Mouse (Mus musculus) gastrocnemius, postnatal 36 days (tissue): Measurements from ENCODE around the gene Krt14. TPM values are rescaled to one million over a fixed set of nuclear protein-coding genes. Genes with fewer than 3 reads are reported as not detected.
"Not testable (repeated sequence)": the region's sequence is repeated elsewhere in the genome, so short reads cannot be mapped to it uniquely, and the experiment has no call there.

Experiments
- DNase-seq, 2 experiments: peaks; one replicate each; pipeline ENCODE4 v3.0.0; 2022
- intact Hi-C: fragments of 180-260 bp; cut with DNase I; formaldehyde crosslinking; loops from one replicate; pipeline ENCODE4 v1.15.1; 2025
- long read RNA-seq, 2 experiments: library from polyadenylated mRNA; stranded (forward); transcript quantifications; one replicate each; pipeline ENCODE4 v2.0.0; 2021
- total RNA-seq, 2 experiments: library from RNA; stranded (reverse); gene quantifications; 2 replicates each; pipeline ENCODE4 v1.2.3; 2021

Gene Krt14
- total RNA-seq, result not detected
- long read RNA-seq, experiment 1, result 0 reads
- long read RNA-seq, experiment 2, result 0 reads

GRCm38 (mm10) chr11:100207498-100207897 lies at the start of gene Krt14:
TSS of gene Krt14 (minus strand) at chr11:100207548.
- DNase-seq, result no peak
- intact Hi-C loops, result no loop called here

GRCm38 (mm10) chr11:100255514-100255913 lies 48.2 kb upstream of the Krt14 start:
- intact Hi-C loops, result no loop called here
- DNase-seq, result no peak

- intact Hi-C loops, result no loop called here
Measured at GRCm38 (mm10) chr11:100254360-100255090, 47.2 kb upstream of the Krt14 start.

GRCm38 (mm10) chr11:100248852-100249465 lies 41.6 kb upstream of the Krt14 start, which contains the start of gene Krt16:
TSS of gene Krt16 (minus strand) at chr11:100248902.
- DNase-seq, result no peak
- intact Hi-C loops, result loop anchor here (1.0 kb wide), 1 partner anchor 16 kb away; no protein-coding TSS in a partner anchor

More at GRCm38 (mm10) chr11:100254360-100255090, 47.2 kb upstream of the Krt14 start:
- DNase-seq, result no peak

- DNase-seq, intact Hi-C loops: not testable (repeated sequence)
Measured at GRCm38 (mm10) chr11:100246471-100246870, 39.1 kb upstream of the Krt14 start.

- intact Hi-C loops, DNase-seq: not testable (repeated sequence)
Measured at GRCm38 (mm10) chr11:100240272-100240671, 32.9 kb upstream of the Krt14 start.

- intact Hi-C loops, result no loop called here
- no peak for DNase-seq
Measured at GRCm38 (mm10) chr11:100221741-100222140, 14.4 kb upstream of the Krt14 start.

GRCm38 (mm10) chr11:100219304-100219703 lies 12.0 kb upstream of the Krt14 start:
- intact Hi-C loops, result no loop called here
- DNase-seq, result no peak

GRCm38 (mm10) chr11:100208542-100208941 lies 1.2 kb upstream of the Krt14 start:
- DNase-seq, result no peak

GRCm38 (mm10) chr11:100203448-100203847 lies 3.9 kb downstream of the Krt14 start:
- no peak for DNase-seq

More at GRCm38 (mm10) chr11:100208542-100208941, 1.2 kb upstream of the Krt14 start:
- intact Hi-C loops, result no loop called here

GRCm38 (mm10) chr11:100202906-100203305 lies 4.4 kb downstream of the Krt14 start:
- no peak for DNase-seq
- intact Hi-C loops, result no loop called here

More at GRCm38 (mm10) chr11:100203448-100203847, 3.9 kb downstream of the Krt14 start:
- intact Hi-C loops, result no loop called here

- intact Hi-C loops, result no loop called here
- no peak for DNase-seq
Measured at GRCm38 (mm10) chr11:100200104-100200820, 7.1 kb downstream of the Krt14 start.

- intact Hi-C loops, result no loop called here
- no peak for DNase-seq
Measured at GRCm38 (mm10) chr11:100198666-100199065, 8.7 kb downstream of the Krt14 start.

- DNase-seq, result no peak
- intact Hi-C loops, result no loop called here
Measured at GRCm38 (mm10) chr11:100192992-100193391, 14.4 kb downstream of the Krt14 start, which contains the start of gene Krt9. TSS of gene Krt9 (minus strand) at chr11:100193246.

GRCm38 (mm10) chr11:100191820-100192219 lies 15.5 kb downstream of the Krt14 start:
- intact Hi-C loops, result no loop called here

GRCm38 (mm10) chr11:100186736-100187135 lies 20.6 kb downstream of the Krt14 start:
- DNase-seq, result no peak
- intact Hi-C loops, result no loop called here

More at GRCm38 (mm10) chr11:100191820-100192219, 15.5 kb downstream of the Krt14 start:
- DNase-seq, result no peak

GRCm38 (mm10) chr11:100181725-100182124 lies 25.6 kb downstream of the Krt14 start:
- intact Hi-C loops, result loop anchor here (5.0 kb wide), 1 partner anchor 101 kb away; no protein-coding TSS in a partner anchor

GRCm38 (mm10) chr11:100179260-100179659 lies 28.1 kb downstream of the Krt14 start:
- intact Hi-C loops, result no loop called here
- no peak for DNase-seq

More at GRCm38 (mm10) chr11:100181725-100182124, 25.6 kb downstream of the Krt14 start:
- DNase-seq, result no peak

GRCm38 (mm10) chr11:100178307-100178706 lies 29.0 kb downstream of the Krt14 start:
- intact Hi-C loops, result no loop called here
- DNase-seq, result no peak

GRCm38 (mm10) chr11:100176791-100177190 lies 30.6 kb downstream of the Krt14 start:
- intact Hi-C loops, result no loop called here
- DNase-seq, result no peak
